Mouse (Mus musculus): Measurements from ENCODE around the gene Smox. TPM values are rescaled to one million over a fixed set of nuclear protein-coding genes. Genes with fewer than 3 reads are reported as not detected.

The Smox gene
- total RNA-seq, 2 experiments from 2014 or later, result 218 to 251 TPM

DNA sequence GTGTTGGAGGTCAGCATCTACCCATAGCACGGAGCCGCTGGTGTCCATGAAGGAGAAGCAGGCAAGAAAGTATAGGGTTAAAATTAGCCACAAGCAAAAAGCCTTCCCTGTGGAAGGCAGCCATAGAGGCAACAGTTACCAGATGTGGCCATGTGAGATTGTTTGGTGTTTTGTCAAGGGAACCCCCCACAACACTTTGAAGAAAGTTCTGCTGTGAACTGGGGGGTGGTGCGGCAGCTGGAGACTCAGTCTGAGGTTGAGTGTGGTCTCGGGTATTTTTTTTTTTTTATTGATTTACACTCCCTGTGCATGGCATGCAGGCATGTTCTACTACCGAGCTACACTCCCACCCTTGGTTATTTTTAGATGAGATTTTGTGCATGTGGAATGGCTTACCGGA, 8.8 kb upstream of the Smox start:
- ATAC-seq (replicated peaks; ENCODE audit: low FRiP score, poor library complexity, severe bottlenecking), result no peak

GRCm38 (mm10) chr2:131483562-131483961, 7.7 kb upstream of the Smox start:
- ATAC-seq (replicated peaks; ENCODE audit: low FRiP score, poor library complexity, severe bottlenecking), result no peak

- no peak for ATAC-seq (replicated peaks; ENCODE audit: low FRiP score, poor library complexity, severe bottlenecking)
Measured at GRCm38 (mm10) chr2:131484182-131484581, 7.1 kb upstream of the Smox start.

- ATAC-seq (replicated peaks; ENCODE audit: low FRiP score, poor library complexity, severe bottlenecking), result no peak
Measured at GRCm38 (mm10) chr2:131485126-131485525, 6.2 kb upstream of the Smox start.

DNA sequence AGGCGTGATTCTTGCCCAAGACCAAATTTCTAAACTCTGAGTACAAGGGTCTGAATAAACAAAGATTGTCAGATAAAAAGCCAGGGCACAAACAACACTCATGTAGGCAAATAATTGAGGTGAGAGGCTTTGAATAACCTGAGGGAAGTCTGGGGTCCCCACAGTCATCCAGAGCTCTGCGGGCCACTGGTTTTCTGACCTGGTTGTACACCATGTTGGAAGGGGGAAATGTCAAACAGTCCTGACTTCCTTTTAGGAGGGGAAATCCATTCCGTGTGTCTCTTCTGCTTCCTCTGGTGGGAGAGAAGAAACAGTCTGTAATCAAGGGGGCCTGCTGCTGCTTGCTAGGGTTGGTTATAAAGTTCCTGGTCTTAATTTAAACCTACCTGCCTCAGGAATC, 5.2 kb upstream of the Smox start:
- no peak for ATAC-seq (replicated peaks; ENCODE audit: low FRiP score, poor library complexity, severe bottlenecking)

DNA sequence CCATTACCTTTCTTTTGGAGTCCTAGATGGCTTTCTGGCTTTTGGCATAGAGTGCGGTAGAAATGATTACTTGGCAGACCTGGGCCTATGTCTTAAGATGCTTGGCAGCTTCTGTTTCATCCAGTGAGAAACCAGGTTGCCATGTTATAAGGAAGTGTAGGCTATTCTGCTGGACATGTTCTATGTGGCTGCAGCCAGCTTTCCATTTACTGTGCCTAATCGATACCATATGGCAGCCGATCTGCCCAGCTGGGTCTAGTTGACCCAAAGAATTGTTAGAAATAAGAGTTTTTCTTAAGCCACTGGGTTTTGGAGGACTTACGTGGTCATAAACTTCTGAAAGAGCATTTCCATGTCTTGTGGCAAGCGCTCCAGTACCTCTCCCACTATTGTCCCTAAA, 4.0 kb upstream of the Smox start:
- no peak for ATAC-seq (replicated peaks; ENCODE audit: low FRiP score, poor library complexity, severe bottlenecking)

- ATAC-seq (replicated peaks; ENCODE audit: low FRiP score, poor library complexity, severe bottlenecking), result no peak
Measured at GRCm38 (mm10) chr2:131488261-131488660, 3.0 kb upstream of the Smox start.

- ATAC-seq (replicated peaks; ENCODE audit: low FRiP score, poor library complexity, severe bottlenecking), result peak; percentile 67
Measured at GRCm38 (mm10) chr2:131488870-131489269, 2.4 kb upstream of the Smox start.

DNA sequence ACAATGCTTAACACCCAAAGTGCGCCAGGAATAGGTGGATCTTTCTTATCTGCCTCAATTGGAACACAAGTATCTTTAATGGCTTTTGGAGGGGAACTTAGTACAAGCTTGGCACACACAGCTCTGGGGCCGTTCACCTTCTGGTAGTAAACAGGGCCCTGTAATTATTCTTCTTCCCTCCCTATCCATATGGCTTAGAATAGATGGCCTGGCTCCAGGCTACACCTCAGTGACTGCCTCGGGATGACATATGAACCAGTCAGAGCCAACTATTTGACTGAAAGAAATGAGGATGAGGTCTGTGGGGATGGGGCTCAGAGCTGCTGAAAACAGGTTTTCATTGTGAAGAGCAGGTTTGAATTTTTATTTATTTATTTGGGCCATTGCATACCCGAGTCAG, 1.7 kb upstream of the Smox start:
- ATAC-seq (replicated peaks; ENCODE audit: low FRiP score, poor library complexity, severe bottlenecking), result no peak

DNA sequence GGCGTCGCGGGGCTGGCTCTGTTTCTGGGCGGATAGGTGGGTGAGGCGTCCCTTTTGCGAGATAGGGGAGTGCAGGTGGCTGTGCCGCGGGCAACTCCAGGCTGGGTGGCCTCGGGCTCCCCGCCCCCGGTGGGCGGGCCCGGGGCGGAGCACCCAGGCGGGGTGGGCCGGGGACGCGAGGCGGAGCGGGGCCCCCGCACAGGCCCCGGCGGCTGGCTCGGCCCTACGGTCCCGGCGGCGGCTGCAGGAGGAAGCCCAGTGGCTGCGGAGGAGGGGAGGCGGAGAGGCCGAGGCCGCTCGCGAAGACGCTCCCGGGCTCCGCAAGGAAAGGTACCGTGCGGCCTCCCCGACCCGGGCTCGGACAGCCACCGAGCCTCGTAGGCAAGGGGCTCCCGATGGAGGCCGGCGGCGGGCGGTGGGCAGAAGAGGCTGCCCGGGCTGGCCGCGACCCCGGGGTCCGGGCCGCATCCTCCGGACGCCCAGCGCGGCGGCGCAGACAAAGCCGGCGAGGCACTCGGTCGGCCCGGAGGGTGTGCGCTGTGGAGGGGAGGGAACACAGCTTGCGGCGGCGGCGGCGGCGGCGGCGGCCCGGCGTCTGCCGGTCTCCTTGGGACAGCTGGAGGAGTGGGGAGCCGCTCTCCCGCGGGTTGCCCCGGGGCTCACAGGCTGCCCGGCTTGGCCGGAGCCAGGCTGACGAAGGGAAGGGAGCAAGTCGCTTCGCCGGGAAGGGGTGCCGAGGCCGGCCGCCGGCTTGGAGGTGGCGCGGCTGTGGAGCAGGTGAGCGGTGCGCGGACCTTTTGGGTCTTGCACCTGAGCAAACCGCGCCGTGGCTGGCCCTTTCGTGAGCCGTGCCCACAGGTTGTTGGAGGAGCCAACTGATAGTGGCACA, 655 bp downstream of the Smox start:
- ATAC-seq (replicated peaks; ENCODE audit: low FRiP score, poor library complexity, severe bottlenecking), result peak; percentile 87

DNA sequence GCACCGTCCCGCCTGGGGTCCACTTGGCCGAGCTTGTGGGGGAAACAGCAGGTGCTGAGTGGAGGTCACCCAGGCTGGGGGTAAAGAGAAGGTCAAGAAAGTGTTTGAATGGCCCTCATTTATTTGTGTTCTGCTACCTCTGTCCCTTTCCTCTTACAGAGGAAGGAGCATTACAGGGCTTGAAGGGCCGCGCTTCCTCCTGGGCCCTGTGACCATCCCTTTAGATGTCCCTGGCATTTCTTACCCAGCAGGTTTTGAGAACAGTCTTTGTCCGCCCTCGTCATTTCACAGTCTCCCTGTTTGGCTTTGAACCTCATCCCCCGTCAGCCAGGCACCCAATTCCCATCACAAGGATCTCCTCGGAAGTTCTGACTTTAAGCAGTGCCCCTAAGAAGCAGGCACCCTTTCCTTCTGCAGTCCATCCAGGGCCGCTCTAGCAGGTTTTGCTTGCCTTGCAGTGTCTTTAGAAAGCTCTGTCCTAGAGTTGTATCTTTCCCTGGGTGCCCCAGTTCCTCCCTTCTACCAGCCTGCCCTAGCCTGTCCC, 1.4 kb downstream of the Smox start:
- ATAC-seq (replicated peaks; ENCODE audit: low FRiP score, poor library complexity, severe bottlenecking), result no peak

- no peak for ATAC-seq (replicated peaks; ENCODE audit: low FRiP score, poor library complexity, severe bottlenecking)
Measured at GRCm38 (mm10) chr2:131493446-131493845, 2.1 kb downstream of the Smox start.

GRCm38 (mm10) chr2:131495256-131495655, 4.0 kb downstream of the Smox start:
- ATAC-seq (replicated peaks; ENCODE audit: low FRiP score, poor library complexity, severe bottlenecking), result no peak

DNA sequence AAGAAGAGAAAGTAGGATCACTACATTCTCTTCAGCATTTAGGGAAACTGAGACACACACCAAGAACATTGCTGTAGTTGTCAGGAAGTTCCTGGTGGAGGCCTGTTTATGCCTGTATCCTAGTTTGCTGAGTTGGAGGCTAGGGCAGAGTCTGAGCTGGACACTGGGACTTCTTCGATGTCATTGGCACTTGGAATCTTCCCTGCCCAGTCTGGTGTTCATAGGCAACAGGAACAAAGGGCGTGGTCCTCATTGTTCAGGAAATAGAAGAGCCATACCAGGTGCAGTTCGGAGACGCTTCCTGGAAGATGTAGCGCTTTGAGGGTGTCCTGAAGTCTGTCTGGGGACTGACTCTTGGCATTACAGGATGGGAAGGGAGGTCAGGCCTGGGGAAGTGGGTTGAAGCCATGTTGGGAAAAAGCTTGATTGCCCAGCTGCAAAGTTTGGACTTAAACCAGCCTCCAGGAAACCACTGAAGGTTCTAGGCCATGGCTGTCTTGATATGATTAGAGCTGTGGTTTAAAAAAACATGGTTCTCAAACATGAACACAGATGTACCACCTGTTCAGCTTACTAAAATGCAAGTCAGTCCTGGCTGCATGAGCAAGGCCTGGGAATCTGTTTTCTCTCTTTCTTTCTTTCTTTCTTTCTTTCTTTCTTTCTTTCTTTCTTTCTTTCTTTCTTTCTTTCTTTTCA, 5.0 kb downstream of the Smox start:
- ATAC-seq (replicated peaks; ENCODE audit: low FRiP score, poor library complexity, severe bottlenecking), result no peak

DNA sequence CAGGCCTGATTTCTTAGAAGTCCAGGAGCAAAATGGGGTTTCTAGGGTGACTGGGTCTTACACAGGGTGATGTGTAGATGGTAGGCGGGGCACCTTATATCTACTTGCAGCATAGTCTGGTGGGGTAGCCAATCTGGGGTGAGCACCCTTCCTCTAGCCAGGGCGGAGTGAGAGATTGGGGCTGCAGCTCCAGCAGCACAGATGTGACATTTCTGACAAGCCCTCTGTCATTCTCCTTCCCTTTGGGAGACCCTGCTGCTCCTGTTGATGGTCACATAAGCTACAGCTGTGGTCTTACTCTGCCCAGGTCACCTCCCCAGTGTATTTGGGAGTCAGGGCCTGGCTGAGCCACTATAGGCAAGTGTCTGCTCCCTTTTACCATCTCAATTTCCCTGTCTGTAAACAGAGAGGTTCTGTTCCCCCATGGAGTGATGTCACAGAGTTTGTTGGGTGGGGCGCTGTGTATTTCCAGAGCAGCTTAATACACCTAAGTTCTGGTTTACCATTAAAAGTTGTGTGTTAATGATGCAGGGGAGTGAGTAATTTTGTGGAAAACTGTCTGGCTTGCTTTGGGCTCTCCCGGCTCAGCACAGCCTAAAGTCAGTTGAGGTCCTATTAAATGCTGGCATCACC, 6.0 kb downstream of the Smox start:
- peak; percentile 88 for ATAC-seq (replicated peaks; ENCODE audit: low FRiP score, poor library complexity, severe bottlenecking)

GRCm38 (mm10) chr2:131498219-131498618, 6.9 kb downstream of the Smox start:
- ATAC-seq (replicated peaks; ENCODE audit: low FRiP score, poor library complexity, severe bottlenecking), result no peak

DNA sequence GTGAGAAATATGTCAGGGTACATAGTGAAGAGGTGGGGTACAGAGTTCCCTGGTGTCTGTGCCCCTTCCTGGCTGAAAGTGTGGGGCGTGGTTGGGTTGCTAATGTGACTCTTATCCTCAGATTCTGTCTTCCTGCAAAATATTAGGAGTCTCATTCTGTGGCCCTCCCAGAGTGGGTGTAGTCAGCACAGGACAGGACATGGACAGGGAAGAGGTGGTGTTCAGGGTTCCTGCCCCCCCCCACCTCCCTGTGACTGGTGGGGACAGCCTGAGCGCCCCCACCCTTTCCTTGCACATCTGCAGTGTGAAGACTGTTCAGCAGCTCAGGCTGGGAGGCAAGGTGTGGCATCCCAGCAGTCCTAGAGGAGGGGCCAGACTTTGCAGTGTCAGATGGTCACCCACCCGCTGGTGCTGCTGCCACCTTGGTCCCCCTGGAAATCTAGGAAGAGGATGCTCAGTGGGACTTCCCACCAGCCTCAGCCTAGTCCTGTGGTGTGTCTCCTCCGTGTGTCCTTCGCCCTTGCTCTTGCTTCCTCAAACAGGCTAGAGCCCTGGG, 8.1 kb downstream of the Smox start:
- ATAC-seq (replicated peaks; ENCODE audit: low FRiP score, poor library complexity, severe bottlenecking), result no peak

DNA sequence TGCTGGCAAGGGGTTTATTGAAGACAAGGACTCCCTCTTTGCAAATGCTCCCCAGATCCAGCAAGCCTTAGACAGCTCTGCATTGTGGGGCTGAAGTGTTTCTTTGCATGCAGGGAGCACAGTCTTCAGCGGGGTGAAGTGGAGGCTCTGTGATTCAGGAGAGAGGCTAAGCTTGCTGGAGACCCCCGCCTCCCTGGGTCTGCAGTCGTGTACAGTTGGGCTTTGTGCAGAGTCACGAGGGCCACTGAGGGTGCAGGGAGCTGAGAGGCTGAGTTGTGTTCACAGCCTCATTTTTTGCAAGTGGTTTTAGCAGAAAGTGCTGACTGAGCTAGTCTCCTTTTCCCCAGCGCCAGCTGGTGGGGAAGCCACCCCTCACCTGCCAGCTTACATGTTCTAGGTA, 10.6 kb downstream of the Smox start:
- ATAC-seq (replicated peaks; ENCODE audit: low FRiP score, poor library complexity, severe bottlenecking), result no peak

DNA sequence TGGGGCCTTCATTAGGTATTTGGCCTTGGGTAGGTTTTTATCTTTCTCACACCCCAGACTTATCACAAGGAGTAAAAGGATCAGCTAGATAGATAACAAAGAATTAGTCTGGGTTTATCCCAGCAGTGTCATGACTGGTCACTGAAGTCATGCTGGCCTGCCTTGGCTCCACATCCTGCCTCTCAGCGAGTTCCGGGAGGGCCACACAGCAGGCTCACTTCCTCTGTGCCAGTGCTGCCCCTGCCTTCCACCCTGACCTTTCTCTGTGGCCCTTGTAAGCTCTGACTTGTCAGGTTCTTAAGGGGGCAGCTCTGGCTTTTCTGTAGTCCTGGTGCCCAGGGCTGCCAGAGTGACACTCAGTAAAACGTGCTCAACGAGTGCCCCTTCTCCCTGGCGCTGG, 11.3 kb downstream of the Smox start:
- ATAC-seq (replicated peaks; ENCODE audit: low FRiP score, poor library complexity, severe bottlenecking), result no peak

GRCm38 (mm10) chr2:131505431-131505830, 14.1 kb downstream of the Smox start:
- ATAC-seq (replicated peaks; ENCODE audit: low FRiP score, poor library complexity, severe bottlenecking), result no peak
